9 mouse cellular contexts compared by ENCODE assay signal in the genomic region with DNA sequence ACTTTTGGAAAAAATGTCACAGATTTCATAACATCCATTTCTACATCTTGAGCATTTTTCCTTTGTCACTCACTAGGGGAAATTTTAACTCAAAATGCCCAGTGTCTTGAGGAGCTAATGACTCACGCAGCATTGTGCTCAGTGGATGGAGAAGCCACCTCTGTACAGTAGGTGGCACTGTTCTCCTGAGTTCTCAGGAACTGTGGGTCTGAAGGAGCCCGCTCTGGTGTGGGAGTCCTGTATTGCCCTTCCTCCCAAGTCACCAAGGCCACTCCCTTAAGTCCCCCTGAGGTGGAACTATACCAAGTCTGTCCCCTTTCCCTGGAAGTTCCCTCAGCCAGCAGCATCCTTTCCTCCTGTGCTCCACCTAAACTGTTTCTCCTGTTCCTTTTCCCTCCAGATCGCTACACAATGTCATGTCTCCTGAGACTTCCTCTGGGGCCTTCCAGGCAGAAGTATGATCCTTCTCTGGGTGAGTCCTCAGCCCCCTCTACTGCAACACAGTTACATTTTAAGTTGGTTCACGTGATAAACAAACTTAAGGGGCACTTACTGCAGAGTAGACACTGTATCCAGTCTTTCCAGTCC. TPM values are rescaled to one million over a fixed set of nuclear protein-coding genes. Genes with fewer than 3 reads are reported as not detected.
DNase-seq lines count a peak whose midpoint lies in the region; ATAC-seq and TF ChIP-seq lines count a peak whose summit lies in the region.
"Had no signal": no experiment of that assay in that cellular context is flagged by ENCODE, and none has a peak within 500 bp of the region (broad histone marks: within the 10 kb centered on the region; RNA-seq: fewer than 3 reads in every experiment).

No protein-coding gene starts in this region.

- no peaks in the 10 kb centered on the region for H3K4me1 ChIP-seq in ES-Bruce4 (ENCODE audit: control insufficient read depth, insufficient read depth, low read length)
- H3K4me1 ChIP-seq in liver, embryonic 16.5 days (ENCODE audit: control insufficient read depth, low read depth, low read length): no peaks in the 10 kb centered on the region
- H3K4me1 ChIP-seq in neural tube, embryonic 12.5 days: no peaks in the 10 kb centered on the region
- no peaks in the 10 kb centered on the region for H3K4me1 ChIP-seq in stomach, embryonic 16.5 days (ENCODE audit: control insufficient read depth, insufficient read depth, low read length)

- intact Hi-C loops in heart, postnatal 36 days (cut with DNase I): loop anchor here (1.0 kb wide), 2 partner anchors 39 to 525 kb away; no protein-coding TSS in a partner anchor

- no peak overlapping the region for H3K27ac ChIP-seq in ES-Bruce4 (ENCODE audit: insufficient read depth, low read length)
- H3K27ac ChIP-seq in liver, embryonic 16.5 days (ENCODE audit: low read length): no peak overlapping the region
- no peak overlapping the region for H3K27ac ChIP-seq in neural tube, embryonic 12.5 days
- H3K27ac ChIP-seq in stomach, embryonic 16.5 days (ENCODE audit: low read length): no peak overlapping the region

- no peaks in the 10 kb centered on the region for H3K27me3 ChIP-seq in ES-Bruce4 (ENCODE audit: control insufficient read depth, insufficient read depth, low read length, poor library complexity, severe bottlenecking)
- H3K27me3 ChIP-seq in liver, embryonic 16.5 days (ENCODE audit: control insufficient read depth, insufficient read depth, low read depth, low read length): no peaks in the 10 kb centered on the region
- H3K27me3 ChIP-seq in neural tube, embryonic 12.5 days (replicated peaks): no peaks in the 10 kb centered on the region
- no peaks in the 10 kb centered on the region for H3K27me3 ChIP-seq in stomach, embryonic 16.5 days (ENCODE audit: control insufficient read depth, insufficient read depth, low read length)

- TF ChIP-seq EP300 in ES-Bruce4 (IDR thresholded peaks at IDR 0.05; ENCODE audit: insufficient read depth, low read depth, low read length): no peak

- no peak overlapping the region for H3K4me3 ChIP-seq in ES-Bruce4 (ENCODE audit: low read depth, low read length)
- H3K4me3 ChIP-seq in liver, embryonic 16.5 days (ENCODE audit: low read depth, low read length): no peak overlapping the region
- no peak overlapping the region for H3K4me3 ChIP-seq in neural tube, embryonic 12.5 days
- H3K4me3 ChIP-seq in stomach, embryonic 16.5 days (replicated peaks; ENCODE audit: low read length): no peak overlapping the region

- peak; percentile 84 for DNase-seq in brain, embryonic 14.5 days (ENCODE audit: low read depth)
- peak; percentile 55 for DNase-seq in fibroblast of lung, adult 2 months (ENCODE audit: low read depth)
- DNase-seq in heart, postnatal 36 days: peak; percentile 56 to 68
- DNase-seq in large intestine, adult 2 months (ENCODE audit: low read depth, low spot score): peak; percentile 10

- no peak overlapping the region for H3K9ac ChIP-seq in ES-Bruce4 (ENCODE audit: low read depth, poor library complexity, severe bottlenecking)
- no peak overlapping the region for H3K9ac ChIP-seq in liver, embryonic 16.5 days (ENCODE audit: low read depth, low read length)
- H3K9ac ChIP-seq in neural tube, embryonic 12.5 days: no peak overlapping the region
- no peak overlapping the region for H3K9ac ChIP-seq in stomach, embryonic 16.5 days (ENCODE audit: low read length)

- WGBS in large intestine, adult 2 months: 24% methylated on average over 4 of the region's 4 CpGs
- WGBS in liver, embryonic 16.5 days (ENCODE audit: insufficient replicate concordance): 13% methylated on average over 4 of the region's 4 CpGs
- 32% methylated on average over 4 of the region's 4 CpGs for WGBS in neural tube, embryonic 12.5 days
- 21% methylated on average over 4 of the region's 4 CpGs for WGBS in stomach, embryonic 16.5 days

- H3K9me3 ChIP-seq in ES-Bruce4 (replicated peaks; ENCODE audit: control insufficient read depth, insufficient read depth, low read length, poor library complexity, severe bottlenecking): no peaks in the 10 kb centered on the region
- no peaks in the 10 kb centered on the region for H3K9me3 ChIP-seq in liver, embryonic 16.5 days (replicated peaks; ENCODE audit: control insufficient read depth, low read length)
- H3K9me3 ChIP-seq in neural tube, embryonic 12.5 days: no peaks in the 10 kb centered on the region
- no peaks in the 10 kb centered on the region for H3K9me3 ChIP-seq in stomach, embryonic 16.5 days (replicated peaks; ENCODE audit: control insufficient read depth, low read length)

- no peaks in the 10 kb centered on the region for H3K36me3 ChIP-seq in ES-Bruce4 (ENCODE audit: control insufficient read depth, insufficient read depth, low read length, poor library complexity, severe bottlenecking)
- H3K36me3 ChIP-seq in liver, embryonic 16.5 days (ENCODE audit: control insufficient read depth, insufficient read depth): no peaks in the 10 kb centered on the region
- no peaks in the 10 kb centered on the region for H3K36me3 ChIP-seq in neural tube, embryonic 12.5 days
- no peaks in the 10 kb centered on the region for H3K36me3 ChIP-seq in stomach, embryonic 16.5 days (ENCODE audit: control insufficient read depth, insufficient read depth, low read length)

- no peak for TF ChIP-seq POLR2A in ES-Bruce4 (IDR thresholded peaks at IDR 0.05; ENCODE audit: insufficient read depth, low read length)
- TF ChIP-seq POLR2A in brain, embryonic 14.5 days (IDR thresholded peaks at IDR 0.05; ENCODE audit: borderline replicate concordance, extremely low read depth, insufficient read depth, insufficient read length, poor library complexity, severe bottlenecking): no peak

- H3K4me2 ChIP-seq in liver, embryonic 16.5 days (ENCODE audit: low read depth, low read length): no peak overlapping the region
- no peak overlapping the region for H3K4me2 ChIP-seq in neural tube, embryonic 12.5 days (replicated peaks)
- no peak overlapping the region for H3K4me2 ChIP-seq in stomach, embryonic 16.5 days (ENCODE audit: low read depth, low read length)

- TF ChIP-seq CTCF in ES-Bruce4 (IDR thresholded peaks at IDR 0.05; ENCODE audit: low read depth, low read length): peak; percentile 71
- peak; percentile 84 for TF ChIP-seq CTCF in brain, embryonic 14.5 days (IDR thresholded peaks at IDR 0.05; ENCODE audit: borderline replicate concordance, extremely low read depth, insufficient read depth, insufficient read length)

- ATAC-seq in liver, embryonic 16.5 days (ENCODE audit: low read depth): peak; percentile 57; the same call in 1 of the 2 replicates
- ATAC-seq in neural tube, embryonic 12.5 days (ENCODE audit: low FRiP score, low read depth): peak; percentile 85
- ATAC-seq in stomach, embryonic 16.5 days (ENCODE audit: insufficient read depth, low FRiP score): peak; percentile 83; the same call in 1 of the 2 replicates

RNA-seq across cellular contexts. Expression of a gene that starts 30.2 kb away (rescaled TPM):
- 1.7 and 2.2 TPM in 2 replicates for polyA plus RNA-seq in ES-Bruce4 (2011; ENCODE audit: insufficient read depth, insufficient read length, low read depth, missing spikeins)
- 23.1 and 39.3 TPM in 2 replicates for polyA plus RNA-seq in brain, embryonic 14.5 days (2012; rRNA removed)
- 10 to 100 TPM; 20.7 to 23.3 TPM for total RNA-seq in heart, postnatal 36 days (2021)
- 7.3 and 14.1 TPM in 2 replicates for polyA plus RNA-seq in large intestine, adult 2 months (2012; rRNA removed)
- polyA plus RNA-seq in liver, embryonic 16.5 days (2015; fragmentation: Nextera tagmentation; extraction: Ambion mirVana): 2.5 and 2.8 TPM in 2 replicates
- 10.6 and 13.0 TPM in 2 replicates for polyA plus RNA-seq in neural tube, embryonic 12.5 days (2016; fragmentation: Nextera tagmentation; extraction: Ambion mirVana)
- polyA plus RNA-seq in stomach, embryonic 16.5 days (2015; fragmentation: Nextera tagmentation; extraction: Ambion mirVana): 14.1 and 18.3 TPM in 2 replicates

RNA-seq across cellular contexts. Expression of a gene that starts 34.1 kb away (rescaled TPM):
- polyA plus RNA-seq in ES-Bruce4 (2011; ENCODE audit: insufficient read depth, insufficient read length, low read depth, missing spikeins): not detected in 2 replicates
- polyA plus RNA-seq in brain, embryonic 14.5 days (2012; rRNA removed): 0.03 TPM in 1 of 2 replicates, not detected in the other
- not detected for total RNA-seq in heart, postnatal 36 days (2021)
- polyA plus RNA-seq in large intestine, adult 2 months (2012; rRNA removed): 0.55 and 0.85 TPM in 2 replicates
- polyA plus RNA-seq in liver, embryonic 16.5 days (2015; fragmentation: Nextera tagmentation; extraction: Ambion mirVana): 0.05 TPM in 1 of 2 replicates, not detected in the other
- not detected in 2 replicates for polyA plus RNA-seq in neural tube, embryonic 12.5 days (2016; fragmentation: Nextera tagmentation; extraction: Ambion mirVana)
- polyA plus RNA-seq in stomach, embryonic 16.5 days (2015; fragmentation: Nextera tagmentation; extraction: Ambion mirVana): 0.08 TPM in 1 of 2 replicates, not detected in the other
- total RNA-seq: gastrocnemius, postnatal 4 days had no signal

RNA-seq across cellular contexts. Expression of a gene that starts 57.4 kb away (rescaled TPM):
- polyA plus RNA-seq in ES-Bruce4 (2011; ENCODE audit: insufficient read depth, insufficient read length, low read depth, missing spikeins): 36.3 and 38.7 TPM in 2 replicates
- 8.6 and 9.7 TPM in 2 replicates for polyA plus RNA-seq in brain, embryonic 14.5 days (2012; rRNA removed)
- total RNA-seq in heart, postnatal 36 days (2021): 10 to 100 TPM; 17.0 to 18.7 TPM
- 10.7 and 13.5 TPM in 2 replicates for polyA plus RNA-seq in large intestine, adult 2 months (2012; rRNA removed)
- polyA plus RNA-seq in liver, embryonic 16.5 days (2015; fragmentation: Nextera tagmentation; extraction: Ambion mirVana): 17.0 and 17.2 TPM in 2 replicates
- 20.9 and 21.2 TPM in 2 replicates for polyA plus RNA-seq in neural tube, embryonic 12.5 days (2016; fragmentation: Nextera tagmentation; extraction: Ambion mirVana)
- polyA plus RNA-seq in stomach, embryonic 16.5 days (2015; fragmentation: Nextera tagmentation; extraction: Ambion mirVana): 31.7 and 31.9 TPM in 2 replicates

Comparison
In these comparisons a context has a peak if more than half of its experiments do, and no peak if none do; other contexts are left out.
1. DNase-seq: peak in every context shown above with its lines; median percentile 84 in brain, embryonic 14.5 days; 62 in heart, postnatal 36 days; 55 in fibroblast of lung, adult 2 months; 10 in large intestine, adult 2 months.